Mouse (Mus musculus) adrenal gland, adult 2 months (tissue): Measurements from ENCODE around the gene Poc1b. TPM values are rescaled to one million over a fixed set of nuclear protein-coding genes. Genes with fewer than 3 reads are reported as not detected.

Experiments
- DNase-seq: peaks from one replicate; pipeline ENCODE4 v3.0.0; 2021
- long read RNA-seq: library from polyadenylated mRNA; stranded (forward); transcript quantifications from one replicate; pipeline ENCODE4 v2.0.0, GENCODE M21; 2021
- polyA plus RNA-seq: library from polyadenylated mRNA; depleted of rRNA; stranded (reverse); fragments of >200 nt; gene quantifications from 2 replicates; pipeline ENCODE4 v1.2.3, GENCODE M21; 2012; rRNA removed
- total RNA-seq, 2 experiments: library from RNA; stranded (reverse); gene quantifications; 2 replicates each; pipeline ENCODE4 v1.2.3; 2021

Gene Poc1b
- 10 to 100 TPM; 13.5 to 17.0 TPM for total RNA-seq
- 3.7 and 3.8 TPM in 2 replicates for polyA plus RNA-seq
- long read RNA-seq, partial matches to known transcripts, result 0 of 5 reads
- long read RNA-seq, other reads (novel, unspliced or antisense), result 2 of 5 reads

GRCm38 (mm10) chr10:99106703-99107631, at the start of gene Poc1b:
Gene Poc1b, plus strand, starts transcription at chr10:99107036.
- peak; percentile 93 for DNase-seq

- no peak for DNase-seq
Measured at GRCm38 (mm10) chr10:99060588-99060987, 46.2 kb upstream of the Poc1b start.

GRCm38 (mm10) chr10:99061418-99061817, 45.4 kb upstream of the Poc1b start:
- no peak for DNase-seq

DNA sequence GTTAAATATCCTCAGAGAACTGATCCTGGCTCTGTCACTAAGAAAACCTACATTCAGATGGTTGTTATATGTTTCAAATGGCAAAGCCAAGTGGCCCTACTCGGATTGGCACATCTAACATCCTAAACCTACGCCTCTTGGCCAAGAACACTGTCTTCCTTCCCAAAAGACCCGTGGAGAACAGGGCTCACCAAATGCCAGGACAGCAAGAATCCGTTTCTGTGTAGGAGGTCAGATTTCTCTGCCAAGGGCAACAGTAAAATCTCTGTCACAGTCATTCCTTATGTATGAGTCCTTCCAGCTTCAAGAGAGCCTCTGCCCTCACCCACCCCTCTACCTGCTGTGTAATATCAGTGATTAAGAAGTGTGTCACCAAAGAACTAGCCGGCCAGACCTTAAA, 44.3 kb upstream of the Poc1b start:
- peak; percentile 17 for DNase-seq

GRCm38 (mm10) chr10:99076113-99076895, 30.5 kb upstream of the Poc1b start:
- DNase-seq, result no peak

GRCm38 (mm10) chr10:99078621-99079020, 28.2 kb upstream of the Poc1b start:
- DNase-seq, result no peak

DNA sequence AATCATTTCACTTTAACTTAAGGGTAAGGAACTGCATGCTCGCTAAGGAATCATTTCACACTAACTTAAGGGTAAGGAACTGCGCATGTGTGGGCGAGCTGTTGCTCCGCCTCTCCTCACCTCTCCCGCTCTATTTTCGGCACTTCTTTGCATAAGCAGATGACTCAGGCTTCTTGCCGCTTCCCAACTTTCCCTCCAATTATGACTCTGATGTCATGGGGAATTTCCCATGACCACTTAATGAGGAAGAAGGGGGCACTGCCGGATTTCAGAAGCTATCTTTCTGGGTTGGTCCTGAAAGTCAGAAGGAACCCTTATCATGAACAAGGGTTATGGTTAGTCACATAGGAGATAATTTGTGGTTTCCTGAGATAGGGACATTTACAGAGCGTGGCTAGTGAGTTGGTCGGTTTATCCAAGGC, 25.3 kb upstream of the Poc1b start:
- no peak for DNase-seq

- DNase-seq, result peak; percentile 83
Measured at GRCm38 (mm10) chr10:99083431-99084003, 23.3 kb upstream of the Poc1b start.

- peak; percentile 84 for DNase-seq
Measured at GRCm38 (mm10) chr10:99084397-99085239, 22.2 kb upstream of the Poc1b start.

DNA sequence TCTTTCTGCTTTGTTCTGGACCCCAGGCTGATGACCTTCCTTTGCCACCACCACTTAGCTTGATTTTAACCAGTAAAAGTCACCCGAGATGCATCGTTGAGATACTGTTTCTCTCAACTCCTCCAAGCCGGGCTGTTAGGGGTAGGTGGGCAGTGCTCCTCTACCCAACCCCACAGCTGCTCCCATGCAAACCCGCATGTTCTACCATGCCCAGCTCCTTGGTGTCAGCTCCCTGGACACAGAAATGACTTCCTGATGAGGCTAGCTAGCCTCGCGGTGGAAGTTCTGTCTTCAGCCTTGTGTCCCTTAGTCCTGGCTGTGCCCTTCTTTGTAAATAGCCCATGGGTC, 21.6 kb upstream of the Poc1b start:
- peak; percentile 3 for DNase-seq

GRCm38 (mm10) chr10:99086029-99086428, 20.8 kb upstream of the Poc1b start:
- no peak for DNase-seq

- DNase-seq, result no peak
Measured at GRCm38 (mm10) chr10:99089906-99090305, 16.9 kb upstream of the Poc1b start.

- no peak for DNase-seq
Measured at GRCm38 (mm10) chr10:99093364-99093763, 13.5 kb upstream of the Poc1b start.

GRCm38 (mm10) chr10:99095114-99095513, 11.7 kb upstream of the Poc1b start:
- DNase-seq, result no peak

- DNase-seq, result peak; percentile 43
Measured at GRCm38 (mm10) chr10:99097374-99097773, 9.5 kb upstream of the Poc1b start.

DNA sequence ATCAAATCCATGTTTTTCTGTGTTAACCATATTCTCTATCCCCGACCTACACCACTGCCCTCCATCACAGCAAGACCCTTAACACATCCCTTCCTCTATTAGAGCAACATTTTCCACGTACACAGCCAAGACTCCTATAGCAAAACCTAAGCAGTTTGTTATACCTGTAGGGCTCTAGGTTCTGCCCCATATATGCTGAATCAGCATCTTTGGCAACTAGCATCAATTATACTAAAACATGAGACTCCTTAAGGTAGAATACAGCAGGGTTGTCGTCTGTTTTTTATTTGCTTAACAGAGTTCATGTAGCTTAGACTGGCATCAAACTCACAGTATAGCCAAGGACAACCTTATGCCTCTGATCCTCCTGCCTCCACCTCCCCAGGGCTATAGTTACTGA, 1.3 kb upstream of the Poc1b start:
- DNase-seq, result no peak

- DNase-seq, result no peak
Measured at GRCm38 (mm10) chr10:99106311-99106702, 529 bp upstream of the Poc1b start.

- DNase-seq, result peak; percentile 91
Measured at GRCm38 (mm10) chr10:99107964-99108363, 1.1 kb downstream of the Poc1b start, which contains the start of gene Galnt4. Gene Galnt4, plus strand, starts transcription at chr10:99108159.

DNA sequence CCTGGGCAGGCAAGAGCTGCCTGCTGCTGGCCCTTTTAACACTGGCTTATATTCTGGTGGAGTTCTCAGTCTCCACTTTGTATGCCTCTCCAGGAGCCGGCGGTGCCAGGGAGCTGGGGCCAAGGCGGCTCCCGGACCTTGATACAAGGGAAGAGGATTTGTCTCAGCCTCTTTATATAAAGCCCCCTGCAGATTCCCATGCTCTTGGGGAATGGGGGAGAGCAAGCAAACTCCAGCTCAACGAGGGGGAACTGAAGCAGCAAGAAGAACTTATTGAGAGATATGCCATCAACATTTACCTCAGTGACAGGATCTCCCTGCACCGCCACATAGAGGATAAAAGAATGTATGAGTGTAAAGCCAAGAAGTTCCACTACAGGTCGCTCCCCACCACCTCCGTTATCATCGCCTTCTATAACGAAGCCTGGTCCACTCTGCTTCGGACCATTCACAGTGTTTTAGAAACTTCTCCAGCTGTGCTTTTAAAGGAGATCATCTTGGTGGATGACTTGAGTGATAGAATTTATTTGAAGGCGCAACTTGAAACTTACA, 1.7 kb downstream of the Poc1b start:
- DNase-seq, result no peak

- DNase-seq, result no peak
Measured at GRCm38 (mm10) chr10:99113533-99113932, 6.7 kb downstream of the Poc1b start.

GRCm38 (mm10) chr10:99114295-99114694, 7.5 kb downstream of the Poc1b start:
- DNase-seq, result no peak
